Mouse (Mus musculus) CH12.LX (cell line): ENCODE measurements around the gene Qpctl. TPM values are rescaled to one million over a fixed set of nuclear protein-coding genes. Genes with fewer than 3 reads are reported as not detected.

Source experiments
- DNase-seq: peaks from one replicate; pipeline ENCODE4 v3.0.0-alpha.2; 2013; ENCODE audit errors: extremely low read depth
- H3K27ac ChIP-seq: 2 replicates; pipeline ENCODE4 v1.5.1; 2012; ENCODE audit warnings: low read depth, mild to moderate bottlenecking, control low read depth, moderate library complexity; ENCODE audit not compliant: insufficient read depth
- H3K27me3 ChIP-seq: replicated peaks from 2 replicates; pipeline ENCODE3; 2012; ENCODE audit warnings: inconsistent platforms
- H3K36me3 ChIP-seq, 2 experiments: replicated peaks in 1 of 2; 2 replicates each; pipeline versions ENCODE3 to v1.6.1; 2012; ENCODE audit warnings: inconsistent platforms in 1 of 2, low read length in 1 of 2, mild to moderate bottlenecking in 1 of 2, mixed read lengths in 1 of 2, moderate library complexity in 1 of 2; ENCODE audit not compliant: control insufficient read depth in 1 of 2, insufficient read depth in 1 of 2
- H3K4me1 ChIP-seq, 2 experiments: 2 replicates each; pipeline ENCODE4 v1.6.1; 2012; ENCODE audit warnings: inconsistent platforms in 1 of 2, moderate library complexity in 1 of 2; ENCODE audit not compliant: insufficient read depth in 2 of 2, control insufficient read depth in 1 of 2
- H3K4me2 ChIP-seq: 2 replicates; pipeline ENCODE4 v1.6.1; 2012; ENCODE audit warnings: low read depth, mild to moderate bottlenecking, control low read depth; ENCODE audit not compliant: poor library complexity, insufficient read depth, severe bottlenecking
- H3K4me3 ChIP-seq, 3 experiments: fragments of 150-350 bp in 1 of 3; sonication (generic) in 1 of 3; replicated peaks in 1 of 3; 2 replicates each; pipeline versions ENCODE3 to v1.5.1; 2011 to 2012; ENCODE audit warnings: low read depth in 2 of 3, low read length in 2 of 3, mild to moderate bottlenecking in 2 of 3, moderate library complexity in 2 of 3, control low read depth in 1 of 3, improper control_type of control experiment in 1 of 3, inconsistent platforms in 1 of 3, mixed read lengths in 1 of 3; ENCODE audit not compliant: poor library complexity in 1 of 3
- H3K79me2 ChIP-seq: replicated peaks from 2 replicates; pipeline ENCODE4 v1.6.1; 2012; ENCODE audit warnings: mild to moderate bottlenecking, moderate library complexity; ENCODE audit not compliant: control insufficient read depth, poor library complexity, insufficient read depth, severe bottlenecking; ENCODE audit errors: extremely low read depth
- H3K9ac ChIP-seq: 2 replicates; pipeline ENCODE4 v1.6.1; 2012; ENCODE audit warnings: low read depth, mild to moderate bottlenecking, control low read depth, moderate library complexity; ENCODE audit not compliant: insufficient read depth
- H3K9me3 ChIP-seq: replicated peaks from 2 replicates; pipeline ENCODE3; 2012; ENCODE audit warnings: low read length, inconsistent platforms, mixed read lengths
- BHLHE40 ChIP-seq: IDR thresholded peaks from 2 replicates; pipeline ENCODE4 v1.6.1; 2011; ENCODE audit warnings: mild to moderate bottlenecking, low read depth, low read length, improper control_type of control experiment
- CHD1 ChIP-seq: IDR thresholded peaks from 2 replicates; pipeline ENCODE4 v1.6.1; 2012; ENCODE audit warnings: low read depth, low read length, improper control_type of control experiment, inconsistent platforms
- CHD2 ChIP-seq: IDR thresholded peaks from 2 replicates; pipeline ENCODE4 v1.6.1; 2011; ENCODE audit warnings: low read length, improper control_type of control experiment
- E2F4 ChIP-seq: IDR thresholded peaks from 2 replicates; pipeline ENCODE4 v1.6.1; 2011; ENCODE audit warnings: low read depth, low read length, improper control_type of control experiment; ENCODE audit not compliant: insufficient replicate concordance
- IRF4 ChIP-seq: IDR thresholded peaks from 2 replicates; pipeline ENCODE4 v1.6.1; 2014; ENCODE audit warnings: low read depth, mild to moderate bottlenecking, inconsistent platforms, low read length, improper control_type of control experiment
- JUND ChIP-seq: conservative IDR thresholded peaks from 2 replicates; pipeline ENCODE4 v1.6.1; 2011; ENCODE audit warnings: low read depth, low read length, improper control_type of control experiment
- MAX ChIP-seq: IDR thresholded peaks from 2 replicates; pipeline ENCODE4 v1.6.1; 2011; ENCODE audit warnings: low read length, improper control_type of control experiment
- MAZ ChIP-seq: IDR thresholded peaks from 2 replicates; pipeline ENCODE4 v1.6.1; 2012; ENCODE audit warnings: low read depth, mild to moderate bottlenecking, inconsistent platforms, low read length, improper control_type of control experiment, moderate library complexity
- MEF2A ChIP-seq: IDR thresholded peaks from 2 replicates; pipeline ENCODE4 v1.6.1; 2014; ENCODE audit warnings: low read depth, mild to moderate bottlenecking, inconsistent platforms, low read length, improper control_type of control experiment, borderline replicate concordance
- MXI1 ChIP-seq: IDR thresholded peaks from 2 replicates; pipeline ENCODE4 v1.6.1; 2011; ENCODE audit warnings: mild to moderate bottlenecking, low read depth, low read length, improper control_type of control experiment
- MYC ChIP-seq: IDR thresholded peaks from 2 replicates; pipeline ENCODE4 v1.6.1; 2011; ENCODE audit warnings: low read depth, mild to moderate bottlenecking, improper control_type of control experiment, low read length
- PAX5 ChIP-seq: IDR thresholded peaks from 2 replicates; pipeline ENCODE4 v1.6.1; 2012; ENCODE audit warnings: low read length, inconsistent platforms, mixed read lengths
- RAD21 ChIP-seq: IDR thresholded peaks from 2 replicates; pipeline ENCODE4 v1.6.1; 2011; ENCODE audit warnings: low read depth, mild to moderate bottlenecking, low read length, improper control_type of control experiment, moderate library complexity
- SIN3A ChIP-seq: IDR thresholded peaks from 2 replicates; pipeline ENCODE4 v1.6.1; 2012; ENCODE audit warnings: low read length, improper control_type of control experiment, inconsistent platforms
- SMC3 ChIP-seq: IDR thresholded peaks from 2 replicates; pipeline ENCODE4 v1.6.1; 2011; ENCODE audit warnings: low read depth, low read length, improper control_type of control experiment
- UBTF ChIP-seq: IDR thresholded peaks from 2 replicates; pipeline ENCODE4 v1.6.1; 2012; ENCODE audit warnings: low read depth, mild to moderate bottlenecking, inconsistent platforms, low read length, improper control_type of control experiment, moderate library complexity
- ZKSCAN1 ChIP-seq: IDR thresholded peaks from 2 replicates; pipeline ENCODE4 v1.6.1; 2012; ENCODE audit warnings: low read depth, inconsistent platforms, low read length, improper control_type of control experiment, borderline replicate concordance
- ZNF384 ChIP-seq: IDR thresholded peaks from 2 replicates; pipeline ENCODE4 v1.6.1; 2012; ENCODE audit warnings: low read depth, low read length, improper control_type of control experiment, inconsistent platforms
- dilution Hi-C: fragments of 300-500 bp; cut with MboI; formaldehyde crosslinking; loops from 2 replicates; pipeline ENCODE4 v1.14.3; 2020; ENCODE audit warnings: low sequenced_read_pairs; ENCODE audit not compliant: extremely low pct_unique_long_range_greater_than_20kb, extremely low pct_ligation_motif_present
- in situ Hi-C: fragments of 300-500 bp; cut with MboI; formaldehyde crosslinking; loops from 3 replicates; pipeline ENCODE4 v1.14.3; 2019; ENCODE audit warnings: low sequenced_read_pairs, low pct_ligation_motif_present, low pct_unique_long_range_greater_than_20kb, mixed read lengths
- polyA plus RNA-seq: library from polyadenylated mRNA; unstranded; fragments of >175 nt; gene quantifications from 2 replicates; pipeline ENCODE4 v1.2.1, GENCODE M21; 2012; ENCODE audit warnings: low read depth; ENCODE audit not compliant: insufficient read length
- total RNA-seq, 2 experiments: library from RNA; depleted of rRNA; stranded (reverse); fragments of 300-350 nt in 1 of 2; fragments of >200 nt in 1 of 2; gene quantifications; 2 replicates each; pipeline ENCODE4 v1.2.3; 2012 to 2014

Gene Qpctl
- total and polyA plus RNA-seq, 3 experiments: 5.2 to 9.8 (median 9.6) TPM

GRCm38 (mm10) chr7:19127744-19128143 is 21.3 kb downstream of the Qpctl start:
- in situ Hi-C loops: no loop called here

GRCm38 (mm10) chr7:19124713-19125112 is 24.4 kb downstream of the Qpctl start:
- Histone ChIP-seq H3K36me3 (peaks cover 16 to 55% of the 10 kb centered on the region in 2 experiments), H3K4me2 (no peak overlapping the region), H3K79me2 (peaks cover 21% of the 10 kb centered on the region), H3K9me3 (no peaks in the 10 kb centered on the region), H3K27ac (no peak overlapping the region), H3K27me3 (no peaks in the 10 kb centered on the region), H3K4me1 (peaks cover 9 to 16% of the 10 kb centered on the region in 2 experiments; a peak in 3 of 4 replicates), H3K4me3 (no peak overlapping the region), H3K9ac (no peak overlapping the region)
- DNase-seq: no peak
- TF ChIP-seq SIN3A: no peak
- TF ChIP-seq MEF2A: no peak
- TF ChIP-seq MYC: no peak
- no peak for TF ChIP-seq PAX5
- no peak for TF ChIP-seq ZKSCAN1
- TF ChIP-seq CHD2: no peak
- no peak for TF ChIP-seq MXI1
- TF ChIP-seq E2F4: no peak
- TF ChIP-seq MAZ: no peak
- TF ChIP-seq ZNF384: no peak
- TF ChIP-seq CHD1: no peak
- no peak for TF ChIP-seq JUND
- TF ChIP-seq UBTF: no peak
- no peak for TF ChIP-seq BHLHE40
- no peak for TF ChIP-seq MAX
- TF ChIP-seq IRF4: no peak
- dilution Hi-C loops: no loop called here
- in situ Hi-C loops: no loop called here

More at GRCm38 (mm10) chr7:19127744-19128143, 21.3 kb downstream of the Qpctl start:
- Histone ChIP-seq H3K27ac (no peak overlapping the region), H3K4me1 (peaks cover 0 to 16% of the 10 kb centered on the region in 2 experiments; a peak in 2 of 4 replicates), H3K4me2 (no peak overlapping the region), H3K79me2 (peaks cover 9% of the 10 kb centered on the region), H3K4me3 (no peak overlapping the region), H3K9ac (no peak overlapping the region), H3K9me3 (no peaks in the 10 kb centered on the region), H3K27me3 (no peaks in the 10 kb centered on the region), H3K36me3 (peaks cover 16 to 59% of the 10 kb centered on the region in 2 experiments)
- no peak for TF ChIP-seq ZNF384
- TF ChIP-seq UBTF: no peak
- TF ChIP-seq CHD1: no peak
- TF ChIP-seq SMC3: no peak
- no peak for TF ChIP-seq RAD21
- dilution Hi-C loops: no loop called here
- DNase-seq: no peak
